Mouse (Mus musculus) thymus, adult 2 months (tissue): ENCODE measurements around the gene Ptcd1. TPM values are rescaled to one million over a fixed set of nuclear protein-coding genes. Genes with fewer than 3 reads are reported as not detected.

Experiments
- DNase-seq: peaks from one replicate; pipeline ENCODE4 v3.0.0; 2021
- H3K27ac ChIP-seq: fragments of 200-500 bp; 2 replicates; pipeline ENCODE4 v1.5.1; 2012; ENCODE audit warnings: low read length, control low read depth; ENCODE audit not compliant: control insufficient read depth, insufficient read depth
- H3K27me3 ChIP-seq: fragments of 200-500 bp; 2 replicates; pipeline ENCODE4 v1.6.1; 2012; ENCODE audit warnings: mild to moderate bottlenecking, low read length, moderate library complexity, mixed read lengths; ENCODE audit not compliant: control insufficient read depth, insufficient read depth
- H3K36me3 ChIP-seq: fragments of 200-500 bp; 2 replicates; pipeline ENCODE4 v1.6.1; 2012; ENCODE audit warnings: mild to moderate bottlenecking, low read length, moderate library complexity; ENCODE audit not compliant: control insufficient read depth, insufficient read depth
- H3K4me1 ChIP-seq: fragments of 200-500 bp; replicated peaks from 2 replicates; pipeline ENCODE4 v1.6.1; 2012; ENCODE audit warnings: low read length; ENCODE audit not compliant: control insufficient read depth, insufficient read depth
- H3K4me3 ChIP-seq: fragments of 200-500 bp; 2 replicates; pipeline ENCODE4 v1.5.1; 2012; ENCODE audit warnings: mild to moderate bottlenecking, low read length, control low read depth, moderate library complexity; ENCODE audit not compliant: control insufficient read depth, insufficient read depth
- CTCF ChIP-seq: fragments of 200-500 bp; IDR thresholded peaks from 2 replicates; pipeline ENCODE4 v1.5.1; 2012; ENCODE audit warnings: mild to moderate bottlenecking, control low read depth, low read length, moderate library complexity, borderline replicate concordance; ENCODE audit not compliant: control insufficient read depth, poor library complexity, insufficient read depth; ENCODE audit errors: extremely low read depth
- POLR2A ChIP-seq: fragments of 200-500 bp; IDR thresholded peaks from 2 replicates; pipeline ENCODE4 v1.6.1; 2012; ENCODE audit warnings: mild to moderate bottlenecking, low read length, control low read depth, moderate library complexity; ENCODE audit not compliant: control insufficient read depth, poor library complexity, insufficient read depth; ENCODE audit errors: extremely low read depth
- WGBS: fragments of 180-500 bp; shearing (Covaris S2); methylation state at CpG from one replicate; pipeline ENCODE4 v1.1.7; 2018; 5-methylcytosine and 5-hydroxymethylcytosine counted together
- polyA plus RNA-seq: library from polyadenylated mRNA; depleted of rRNA; stranded (reverse); fragments of >200 nt; gene quantifications from 2 replicates; pipeline ENCODE4 v1.2.3, GENCODE M21; 2012

Gene Ptcd1
- polyA plus RNA-seq, 1 experiment: 14.9 TPM

DNA sequence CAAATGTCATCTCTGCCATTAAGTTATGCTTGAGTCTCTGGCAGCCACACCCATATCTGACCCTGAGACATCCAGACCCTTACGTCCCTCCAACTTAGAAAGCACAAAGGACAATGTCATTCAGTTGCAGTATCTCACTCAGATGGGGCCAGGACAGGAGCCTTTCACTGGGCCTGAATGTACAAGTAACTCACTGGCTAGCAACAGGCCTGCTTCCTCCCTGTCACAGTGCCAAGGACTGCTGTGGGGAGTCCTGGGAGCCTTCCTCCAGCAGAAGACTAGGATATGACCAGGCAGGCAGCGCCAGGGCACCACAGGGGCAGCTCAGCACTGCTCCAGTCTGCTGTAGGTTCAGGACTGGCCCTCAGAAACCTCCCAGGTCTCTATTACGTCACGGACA lies 37.8 kb downstream of the Ptcd1 start:
- H3K4me1 ChIP-seq: no peaks in the 10 kb centered on the region
- H3K36me3 ChIP-seq: peaks cover 90% of the 10 kb centered on the region
- WGBS: 98% methylated on average over 4 of the region's 4 CpGs
- H3K4me3 ChIP-seq: no peak overlapping the region
- no peak for DNase-seq
- no peak overlapping the region for H3K27ac ChIP-seq
- no peaks in the 10 kb centered on the region for H3K27me3 ChIP-seq
- no peak for TF ChIP-seq CTCF
- no peak for TF ChIP-seq POLR2A

- H3K4me1 ChIP-seq: no peaks in the 10 kb centered on the region
- peaks cover 83% of the 10 kb centered on the region for H3K36me3 ChIP-seq
- TF ChIP-seq POLR2A (no peak), CTCF (no peak)
- no peaks in the 10 kb centered on the region for H3K27me3 ChIP-seq
- WGBS: 98% methylated on average over 9 of the region's 9 CpGs
- no peak overlapping the region for H3K27ac ChIP-seq
- DNase-seq: no peak
- no peak overlapping the region for H3K4me3 ChIP-seq
Observed at GRCm38 (mm10) chr5:145126580-145126979, 40.3 kb downstream of the Ptcd1 start.

DNA sequence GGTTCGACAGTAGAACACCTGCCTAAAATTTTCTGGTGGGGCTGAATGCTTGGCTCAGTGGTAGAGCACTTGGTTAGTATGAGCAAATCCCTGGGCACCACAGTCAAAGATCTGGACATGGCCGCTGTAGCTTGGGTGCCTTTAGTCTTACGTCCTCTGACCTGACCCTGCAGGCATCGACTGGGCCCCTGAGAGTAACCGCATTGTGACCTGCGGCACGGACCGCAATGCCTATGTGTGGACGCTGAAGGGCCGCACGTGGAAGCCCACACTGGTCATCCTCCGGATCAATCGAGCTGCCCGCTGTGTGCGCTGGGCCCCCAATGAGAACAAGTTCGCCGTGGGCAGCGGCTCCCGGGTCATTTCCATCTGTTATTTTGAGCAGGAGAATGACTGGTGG lies 43.5 kb downstream of the Ptcd1 start:
- H3K36me3 ChIP-seq: peaks cover 57% of the 10 kb centered on the region
- 97% methylated on average over 19 of the region's 19 CpGs for WGBS
- H3K4me3 ChIP-seq: no peak overlapping the region
- H3K4me1 ChIP-seq: no peaks in the 10 kb centered on the region
- no peaks in the 10 kb centered on the region for H3K27me3 ChIP-seq
- no peak for DNase-seq
- TF ChIP-seq CTCF (no peak), POLR2A (no peak)
- no peak overlapping the region for H3K27ac ChIP-seq

DNA sequence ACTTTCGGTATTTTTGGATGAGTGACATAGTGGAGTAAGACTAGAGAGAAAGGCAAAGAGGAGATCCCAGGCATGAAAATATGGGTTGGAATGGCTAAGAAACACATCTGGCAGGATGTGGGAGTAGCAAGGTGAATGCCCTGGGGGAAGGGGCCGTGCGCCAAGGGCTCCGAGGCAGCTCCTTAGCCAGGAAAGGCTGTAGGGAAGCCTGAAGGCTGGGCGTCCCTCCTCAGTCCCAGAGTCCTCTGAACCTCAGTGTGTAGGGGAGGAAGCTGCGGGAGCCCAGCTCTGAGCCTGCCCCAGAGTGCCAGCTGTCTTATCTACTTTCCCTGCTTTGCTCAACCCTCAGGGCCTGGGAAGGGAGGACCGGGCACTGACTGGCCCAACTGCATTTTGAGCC lies 46.0 kb downstream of the Ptcd1 start:
- no peak for DNase-seq

DNA sequence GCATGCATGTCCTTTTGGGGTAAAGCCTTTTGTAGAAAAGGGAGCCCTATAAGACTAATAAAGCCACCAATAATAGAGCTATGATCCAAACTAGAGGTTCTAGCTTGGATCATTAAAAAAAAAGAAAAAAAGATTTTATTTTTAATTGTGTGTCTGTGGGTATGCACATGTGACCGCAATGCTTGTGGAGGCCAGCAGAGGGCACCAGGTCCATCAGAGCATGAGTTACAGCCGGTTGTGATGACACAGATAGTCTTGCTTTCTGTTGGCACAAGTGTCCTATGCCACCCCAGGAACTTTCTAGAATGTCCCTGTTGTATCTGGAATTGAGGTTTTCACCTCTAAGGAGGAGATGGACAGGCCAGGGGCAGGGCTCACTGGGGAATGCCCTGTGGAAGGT lies 47.5 kb downstream of the Ptcd1 start:
- TF ChIP-seq CTCF: no peak
- TF ChIP-seq POLR2A: no peak
- no peaks in the 10 kb centered on the region for H3K27me3 ChIP-seq
- WGBS: 91% methylated on average over 2 of the region's 2 CpGs
- peak; percentile 23 for DNase-seq
- peaks cover 22% of the 10 kb centered on the region for H3K36me3 ChIP-seq
- H3K4me3 ChIP-seq: no peak overlapping the region
- H3K4me1 ChIP-seq: peaks cover 16% of the 10 kb centered on the region
- H3K27ac ChIP-seq: no peak overlapping the region

More for the DNA sequence above, 46.0 kb downstream of the Ptcd1 start:
- peaks cover 10% of the 10 kb centered on the region for H3K4me1 ChIP-seq
- peaks cover 37% of the 10 kb centered on the region for H3K36me3 ChIP-seq
- no peak overlapping the region for H3K4me3 ChIP-seq
- no peak overlapping the region for H3K27ac ChIP-seq
- TF ChIP-seq POLR2A (no peak), CTCF (no peak)
- H3K27me3 ChIP-seq: no peaks in the 10 kb centered on the region
- WGBS: 93% methylated on average over 7 of the region's 7 CpGs

DNA sequence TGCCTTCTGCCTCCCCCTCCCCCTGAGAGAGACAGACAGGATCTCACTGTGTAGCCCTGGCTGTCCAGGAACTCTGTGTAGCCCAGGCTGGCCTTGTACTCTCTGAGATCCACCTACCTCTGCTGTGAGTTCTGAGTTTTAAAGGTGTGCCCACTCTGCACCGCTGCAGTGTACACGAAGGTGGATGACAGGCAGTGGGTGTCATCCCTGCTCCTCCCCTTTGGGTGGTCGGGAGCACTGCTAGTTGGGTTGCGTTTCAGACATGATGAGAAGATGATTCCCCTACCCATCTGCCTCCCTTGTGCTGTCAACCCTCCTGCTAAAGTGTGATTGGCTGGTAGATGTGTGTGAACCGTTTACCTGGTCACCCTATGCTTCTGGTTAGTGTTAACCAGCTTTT lies 48.4 kb downstream of the Ptcd1 start:
- Histone ChIP-seq H3K36me3 (peaks cover 12% of the 10 kb centered on the region; the same call in 1 of the 2 replicates), H3K27ac (no peak overlapping the region), H3K27me3 (no peaks in the 10 kb centered on the region), H3K4me1 (peaks cover 21% of the 10 kb centered on the region), H3K4me3 (no peak overlapping the region)
- 97% methylated on average over 5 of the region's 5 CpGs for WGBS
- TF ChIP-seq POLR2A (no peak), CTCF (no peak)
- no peak for DNase-seq

GRCm38 (mm10) chr5:145118005-145118404 lies 48.9 kb downstream of the Ptcd1 start:
- no peak overlapping the region for H3K4me3 ChIP-seq
- H3K27me3 ChIP-seq: no peaks in the 10 kb centered on the region
- no peak for DNase-seq
- 84% methylated on average over 6 of the region's 6 CpGs for WGBS
- TF ChIP-seq POLR2A (no peak), CTCF (no peak)
- H3K36me3 ChIP-seq: peaks cover 12% of the 10 kb centered on the region; the same call in 1 of the 2 replicates
- peaks cover 22% of the 10 kb centered on the region for H3K4me1 ChIP-seq
- no peak overlapping the region for H3K27ac ChIP-seq

DNA sequence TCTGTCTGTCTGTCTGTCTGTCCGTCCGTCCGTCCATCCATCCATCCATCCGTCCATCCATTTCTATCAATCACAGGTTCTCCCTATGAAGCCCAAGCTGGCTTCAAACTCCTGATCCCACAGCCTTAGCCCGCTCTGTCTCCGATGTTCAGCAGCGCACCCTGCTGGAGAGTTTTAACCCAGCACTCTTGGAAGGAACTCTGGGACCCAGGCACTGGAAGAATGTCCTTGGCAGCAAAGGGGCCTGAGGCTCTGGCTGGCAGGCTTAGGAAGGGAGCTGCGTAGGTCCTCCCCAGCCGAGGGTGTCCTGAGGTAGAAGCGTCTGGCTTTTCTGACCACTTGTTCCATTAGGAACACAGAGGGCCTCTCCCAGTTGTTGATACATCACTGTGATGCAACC lies 50.0 kb downstream of the Ptcd1 start:
- 62% methylated on average over 10 of the region's 10 CpGs for WGBS
- peak overlapping the region; percentile 31 for H3K4me3 ChIP-seq

More for the DNA sequence above, 50.0 kb downstream of the Ptcd1 start:
- Histone ChIP-seq H3K4me1 (peaks cover 22% of the 10 kb centered on the region), H3K36me3 (0 out of 2 replicates have a peak, but pooled peaks cover 2% of the 10 kb centered on the region), H3K27ac (peak overlapping the region; percentile 96), H3K27me3 (no peaks in the 10 kb centered on the region)
- TF ChIP-seq CTCF: peak; percentile 85
- TF ChIP-seq POLR2A: no peak
- DNase-seq: peak; percentile 72
